Mouse (Mus musculus): Measurements from ENCODE around the gene Bysl. TPM values are rescaled to one million over a fixed set of nuclear protein-coding genes. Genes with fewer than 3 reads are reported as not detected.

Gene Bysl
- polyA plus RNA-seq, 1 experiment from 2014 or later: 30.8 TPM

- Histone ChIP-seq H3K9me3 (ENCODE audit: control insufficient read depth, low read length) (no peaks in the 10 kb centered on the region), H3K27ac (ENCODE audit: low read depth, low read length) (no peak overlapping the region), H3K4me1 (replicated peaks; ENCODE audit: control insufficient read depth, insufficient read depth, low read length) (0 out of 2 replicates have a peak, but pooled peaks cover 3% of the 10 kb centered on the region), H3K36me3 (ENCODE audit: control insufficient read depth, insufficient read depth, low read length) (no peaks in the 10 kb centered on the region), H3K4me2 (replicated peaks; ENCODE audit: low read depth, low read length) (no peak overlapping the region), H3K27me3 (ENCODE audit: control insufficient read depth, insufficient read depth, low read length) (no peaks in the 10 kb centered on the region), H3K4me3 (ENCODE audit: low read depth, low read length) (no peak overlapping the region), H3K9ac (ENCODE audit: low read depth, low read length) (no peak overlapping the region)
- 79% methylated on average over 7 of the region's 7 CpGs for WGBS
- no peak for ATAC-seq (ENCODE audit: low FRiP score)
- no peak for DNase-seq (ENCODE audit: low spot score)
These were observed 22.9 kb upstream of the Bysl start for GRCm38 (mm10) chr17:47633999-47634770.

- Histone ChIP-seq H3K4me2 (replicated peaks; ENCODE audit: low read depth, low read length) (no peak overlapping the region), H3K27me3 (ENCODE audit: control insufficient read depth, insufficient read depth, low read length) (no peaks in the 10 kb centered on the region), H3K27ac (ENCODE audit: low read depth, low read length) (no peak overlapping the region), H3K4me3 (ENCODE audit: low read depth, low read length) (no peak overlapping the region), H3K36me3 (ENCODE audit: control insufficient read depth, insufficient read depth, low read length) (no peaks in the 10 kb centered on the region), H3K4me1 (replicated peaks; ENCODE audit: control insufficient read depth, insufficient read depth, low read length) (0 out of 2 replicates have a peak, but pooled peaks cover 3% of the 10 kb centered on the region), H3K9ac (ENCODE audit: low read depth, low read length) (no peak overlapping the region), H3K9me3 (ENCODE audit: control insufficient read depth, low read length) (no peaks in the 10 kb centered on the region)
- WGBS: 73% methylated on average over 4 of the region's 4 CpGs
- ATAC-seq (ENCODE audit: low FRiP score) (no peak), DNase-seq (ENCODE audit: low spot score) (no peak)
These were observed 21.0 kb upstream of the Bysl start for GRCm38 (mm10) chr17:47632181-47632840.

GRCm38 (mm10) chr17:47630678-47631065, 19.4 kb upstream of the Bysl start, which contains the start of gene Usp49:
Gene Usp49, plus strand, starts transcription at chr17:47630690.
- WGBS: 0% methylated on average over 3 of the region's 3 CpGs
- Histone ChIP-seq H3K9ac (ENCODE audit: low read depth, low read length) (peak within 1 kb of the TSS; percentile 79), H3K27ac (ENCODE audit: low read depth, low read length) (peak within 1 kb of the TSS; percentile 85), H3K36me3 (ENCODE audit: control insufficient read depth, insufficient read depth, low read length) (no peaks in the 10 kb centered on the region), H3K9me3 (ENCODE audit: control insufficient read depth, low read length) (no peaks in the 10 kb centered on the region), H3K27me3 (ENCODE audit: control insufficient read depth, insufficient read depth, low read length) (no peaks in the 10 kb centered on the region), H3K4me3 (ENCODE audit: low read depth, low read length) (peak within 1 kb of the TSS; percentile 65), H3K4me2 (replicated peaks; ENCODE audit: low read depth, low read length) (peak within 1 kb of the TSS; percentile 86), H3K4me1 (replicated peaks; ENCODE audit: control insufficient read depth, insufficient read depth, low read length) (0 out of 2 replicates have a peak, but pooled peaks cover 3% of the 10 kb centered on the region)
- DNase-seq (ENCODE audit: low spot score): no peak
- no peak for ATAC-seq (ENCODE audit: low FRiP score)

- Histone ChIP-seq H3K9ac (ENCODE audit: low read depth, low read length) (peak overlapping the region; percentile 79), H3K4me3 (ENCODE audit: low read depth, low read length) (peak overlapping the region; percentile 65), H3K27ac (ENCODE audit: low read depth, low read length) (peak overlapping the region; percentile 85), H3K4me2 (replicated peaks; ENCODE audit: low read depth, low read length) (peak overlapping the region; percentile 86), H3K36me3 (ENCODE audit: control insufficient read depth, insufficient read depth, low read length) (no peaks in the 10 kb centered on the region), H3K27me3 (ENCODE audit: control insufficient read depth, insufficient read depth, low read length) (no peaks in the 10 kb centered on the region), H3K9me3 (ENCODE audit: control insufficient read depth, low read length) (no peaks in the 10 kb centered on the region), H3K4me1 (replicated peaks; ENCODE audit: control insufficient read depth, insufficient read depth, low read length) (0 out of 2 replicates have a peak, but pooled peaks cover 3% of the 10 kb centered on the region)
- ATAC-seq (ENCODE audit: low FRiP score): peak; percentile 64
- DNase-seq (ENCODE audit: low spot score): peak; percentile 59
- under 1% methylated on average over 49 of the region's 61 CpGs for WGBS
These were observed 18.7 kb upstream of the Bysl start for GRCm38 (mm10) chr17:47629717-47630677.

- ATAC-seq (ENCODE audit: low FRiP score): peak; percentile 94
- WGBS: 1% methylated on average over 54 of the region's 63 CpGs
- Histone ChIP-seq H3K4me3 (ENCODE audit: low read depth, low read length) (peak overlapping the region; percentile 65), H3K9me3 (ENCODE audit: control insufficient read depth, low read length) (no peaks in the 10 kb centered on the region), H3K27me3 (ENCODE audit: control insufficient read depth, insufficient read depth, low read length) (no peaks in the 10 kb centered on the region), H3K36me3 (ENCODE audit: control insufficient read depth, insufficient read depth, low read length) (0 out of 2 replicates have a peak, but pooled peaks cover 1% of the 10 kb centered on the region), H3K4me1 (replicated peaks; ENCODE audit: control insufficient read depth, insufficient read depth, low read length) (0 out of 2 replicates have a peak, but pooled peaks cover 3% of the 10 kb centered on the region), H3K9ac (ENCODE audit: low read depth, low read length) (peak overlapping the region; percentile 79), H3K4me2 (replicated peaks; ENCODE audit: low read depth, low read length) (peak overlapping the region; percentile 86), H3K27ac (ENCODE audit: low read depth, low read length) (peak overlapping the region; percentile 85)
- DNase-seq (ENCODE audit: low spot score): peak; percentile 97
These were observed 17.8 kb upstream of the Bysl start for GRCm38 (mm10) chr17:47628851-47629676.

- H3K9ac ChIP-seq (ENCODE audit: low read depth, low read length): no peak overlapping the region; the same call in 1 of the 2 replicates
- H3K4me2 ChIP-seq (replicated peaks; ENCODE audit: low read depth, low read length): no peak overlapping the region; the same call in 1 of the 2 replicates
- H3K36me3 ChIP-seq (ENCODE audit: control insufficient read depth, insufficient read depth, low read length): peaks cover 11% of the 10 kb centered on the region; the same call in 1 of the 2 replicates
- H3K27me3 ChIP-seq (ENCODE audit: control insufficient read depth, insufficient read depth, low read length): no peaks in the 10 kb centered on the region
- WGBS: 83% methylated on average over 2 of the region's 2 CpGs
- no peak overlapping the region for H3K27ac ChIP-seq (ENCODE audit: low read depth, low read length)
- 0 out of 2 replicates have a peak, but pooled peaks cover 3% of the 10 kb centered on the region for H3K4me1 ChIP-seq (replicated peaks; ENCODE audit: control insufficient read depth, insufficient read depth, low read length)
- H3K4me3 ChIP-seq (ENCODE audit: low read depth, low read length): no peak overlapping the region
- ATAC-seq (ENCODE audit: low FRiP score) (no peak), DNase-seq (ENCODE audit: low spot score) (no peak)
- H3K9me3 ChIP-seq (ENCODE audit: control insufficient read depth, low read length): no peaks in the 10 kb centered on the region
These were observed 16.5 kb upstream of the Bysl start for GRCm38 (mm10) chr17:47627791-47628190.

- DNase-seq (ENCODE audit: low spot score) (no peak), ATAC-seq (ENCODE audit: low FRiP score) (no peak)
- no peak overlapping the region for H3K4me2 ChIP-seq (replicated peaks; ENCODE audit: low read depth, low read length)
- no peaks in the 10 kb centered on the region for H3K9me3 ChIP-seq (ENCODE audit: control insufficient read depth, low read length)
- no peaks in the 10 kb centered on the region for H3K27me3 ChIP-seq (ENCODE audit: control insufficient read depth, insufficient read depth, low read length)
- H3K36me3 ChIP-seq (ENCODE audit: control insufficient read depth, insufficient read depth, low read length): peaks cover 11% of the 10 kb centered on the region; the same call in 1 of the 2 replicates
- 96% methylated on average over 5 of the region's 5 CpGs for WGBS
- H3K4me1 ChIP-seq (replicated peaks; ENCODE audit: control insufficient read depth, insufficient read depth, low read length): no peaks in the 10 kb centered on the region
- no peak overlapping the region for H3K4me3 ChIP-seq (ENCODE audit: low read depth, low read length)
- H3K27ac ChIP-seq (ENCODE audit: low read depth, low read length): no peak overlapping the region
- H3K9ac ChIP-seq (ENCODE audit: low read depth, low read length): no peak overlapping the region
These were observed 14.7 kb upstream of the Bysl start for GRCm38 (mm10) chr17:47626031-47626430.
